Mouse (Mus musculus) lung, postnatal 0 days (tissue): ENCODE results near the gene Igflr1.

ENCODE experiments used
- CTCF ChIP-seq: IDR thresholded peaks from 2 replicates; pipeline ENCODE4 v1.5.1; 2016; ENCODE audit warnings: antibody characterized with exemption, mild to moderate bottlenecking
- EP300 ChIP-seq: IDR thresholded peaks from 2 replicates; pipeline ENCODE4 v1.6.1; 2016; ENCODE audit warnings: antibody characterized with exemption, mild to moderate bottlenecking, control low read depth

GRCm38 (mm10) chr7:30553021-30553589, 12.1 kb upstream of the Igflr1 start:
- TF ChIP-seq CTCF, result 0 out of 2 replicates have a peak, but pooled peaks have one; percentile 1
- no peak for TF ChIP-seq EP300
